Mouse (Mus musculus) liver, embryonic 14.5 days (tissue): ENCODE measurements around the gene Hoxa2. TPM values are rescaled to one million over a fixed set of nuclear protein-coding genes. Genes with fewer than 3 reads are reported as not detected.

Experiments
- ATAC-seq: fragments of 200-750 bp; cut with Nextera tagmentation; 2 replicates; pipeline ENCODE4 v1.8.0; 2017; ENCODE audit warnings: moderate number of reproducible peaks, mild to moderate bottlenecking, moderate library complexity; ENCODE audit not compliant: insufficient read depth
- DNase-seq, 3 experiments: peaks; one replicate each; pipeline ENCODE4 v3.0.0-alpha.2; 2012 to 2013; ENCODE audit warnings: low read depth in 3 of 3, low spot score in 3 of 3
- H3K27ac ChIP-seq: fragments of 300-500 bp; sonication (generic); 2 replicates; pipeline ENCODE4 v1.5.1; 2014; ENCODE audit warnings: moderate library complexity, mild to moderate bottlenecking, control low read depth, inconsistent platforms
- H3K27me3 ChIP-seq: fragments of 300-500 bp; sonication (generic); 2 replicates; pipeline ENCODE4 v1.6.1; 2014; ENCODE audit warnings: mild to moderate bottlenecking, low read length, moderate library complexity; ENCODE audit not compliant: control insufficient read depth, insufficient read depth
- H3K36me3 ChIP-seq: fragments of 300-500 bp; sonication (generic); replicated peaks from 2 replicates; pipeline ENCODE4 v1.6.1; 2014; ENCODE audit warnings: low read depth; ENCODE audit not compliant: control insufficient read depth, insufficient read depth
- H3K4me1 ChIP-seq, 2 experiments: fragments of 200-500 bp in 1 of 2; fragments of 300-500 bp in 1 of 2; sonication (generic) in 1 of 2; replicated peaks; 2 replicates each; pipeline ENCODE4 v1.6.1; 2012 to 2014; ENCODE audit warnings: antibody characterized with exemption in 1 of 2, inconsistent platforms in 1 of 2, low read length in 1 of 2; ENCODE audit not compliant: control insufficient read depth in 2 of 2, insufficient read depth in 2 of 2
- H3K4me2 ChIP-seq: fragments of 300-500 bp; sonication (generic); 2 replicates; pipeline ENCODE4 v1.6.1; 2014; ENCODE audit warnings: low read depth, mild to moderate bottlenecking, control low read depth, moderate library complexity
- H3K4me3 ChIP-seq, 2 experiments: fragments of 200-500 bp in 1 of 2; fragments of 300-500 bp in 1 of 2; sonication (generic) in 1 of 2; 2 replicates each; pipeline ENCODE4 v1.5.1; 2012 to 2014; ENCODE audit warnings: low read depth in 2 of 2, low read length in 2 of 2, mild to moderate bottlenecking in 2 of 2, control low read depth in 1 of 2, inconsistent platforms in 1 of 2, moderate library complexity in 1 of 2; ENCODE audit not compliant: insufficient read depth in 1 of 2
- H3K9ac ChIP-seq: fragments of 300-500 bp; sonication (generic); replicated peaks from 2 replicates; pipeline ENCODE4 v1.6.1; 2014; ENCODE audit warnings: mild to moderate bottlenecking, control low read depth, moderate library complexity
- H3K9me3 ChIP-seq: fragments of 300-500 bp; sonication (generic); 2 replicates; pipeline ENCODE4 v1.6.1; 2016; ENCODE audit warnings: low read length, mixed read lengths; ENCODE audit not compliant: control insufficient read depth
- CTCF ChIP-seq: IDR thresholded peaks from 2 replicates; pipeline ENCODE4 v1.5.1; 2016; ENCODE audit warnings: antibody characterized with exemption, low read depth, control low read depth
- EP300 ChIP-seq: IDR thresholded peaks from 2 replicates; pipeline ENCODE4 v1.6.1; 2016; ENCODE audit warnings: antibody characterized with exemption, low read depth
- WGBS: fragments of 180-500 bp; shearing (Covaris S2); extraction: QIAGEN DNeasy Blood & Tissue Kit; methylation state at CpG from one replicate; pipeline ENCODE4 v1.1.7; 2014; ENCODE audit not compliant: insufficient replicate concordance; 5-methylcytosine and 5-hydroxymethylcytosine counted together
- polyA plus RNA-seq, 2 experiments: library from polyadenylated mRNA; depleted of rRNA in 1 of 2; stranded (reverse) in 1 of 2; unstranded in 1 of 2; fragments of >200 nt; fragmentation: Nextera tagmentation in 1 of 2; extraction: Ambion mirVana in 1 of 2; gene quantifications; 2 replicates each; pipeline versions ENCODE4 v1.2.1 to v1.2.3; 2012 to 2014

Gene Hoxa2
- polyA plus RNA-seq, 2 experiments, result 0.14 to 0.26 TPM

GRCm38 (mm10) chr6:52137841-52138535 lies 26.6 kb downstream of the Hoxa2 start:
- no peaks in the 10 kb centered on the region for H3K4me1 ChIP-seq
- H3K27me3 ChIP-seq, result no peaks in the 10 kb centered on the region; the same call in 1 of the 2 replicates
- H3K36me3 ChIP-seq, result no peaks in the 10 kb centered on the region
- no peak overlapping the region for H3K9ac ChIP-seq
- no peak for TF ChIP-seq EP300
- no peak for TF ChIP-seq CTCF
- no peak for ATAC-seq
- no peaks in the 10 kb centered on the region for H3K9me3 ChIP-seq
- H3K27ac ChIP-seq, result no peak overlapping the region
- no peak for DNase-seq
- H3K4me3 ChIP-seq, result no peak overlapping the region
- 63% methylated on average over 9 of the region's 9 CpGs for WGBS
- no peak overlapping the region for H3K4me2 ChIP-seq

- H3K4me2 ChIP-seq, result no peak overlapping the region
- no peak overlapping the region for H3K27ac ChIP-seq
- WGBS, result 58% methylated on average over 4 of the region's 4 CpGs
- no peaks in the 10 kb centered on the region for H3K9me3 ChIP-seq
- no peaks in the 10 kb centered on the region for H3K4me1 ChIP-seq
- H3K4me3 ChIP-seq, result no peak overlapping the region
- H3K27me3 ChIP-seq, result no peaks in the 10 kb centered on the region
- no peak for ATAC-seq
- no peak for DNase-seq
- H3K36me3 ChIP-seq, result no peaks in the 10 kb centered on the region
- no peak for TF ChIP-seq CTCF
- no peak for TF ChIP-seq EP300
- no peak overlapping the region for H3K9ac ChIP-seq
These were observed 41.0 kb downstream of the Hoxa2 start for GRCm38 (mm10) chr6:52123673-52124072.

- H3K4me3 ChIP-seq, result no peak overlapping the region
- no peak for DNase-seq
- no peaks in the 10 kb centered on the region for H3K27me3 ChIP-seq
- H3K9ac ChIP-seq, result no peak overlapping the region
- H3K27ac ChIP-seq, result no peak overlapping the region
- H3K4me2 ChIP-seq, result no peak overlapping the region
- no peaks in the 10 kb centered on the region for H3K36me3 ChIP-seq
- no peak for TF ChIP-seq CTCF
- TF ChIP-seq EP300, result no peak
- 31% methylated on average over 3 of the region's 3 CpGs for WGBS
- ATAC-seq, result no peak
- H3K9me3 ChIP-seq, result no peaks in the 10 kb centered on the region
- H3K4me1 ChIP-seq, result no peaks in the 10 kb centered on the region
These were observed 43.5 kb downstream of the Hoxa2 start for GRCm38 (mm10) chr6:52121173-52121572.

- 32% methylated on average over 6 of the region's 6 CpGs for WGBS
- Histone ChIP-seq H3K36me3 (no peaks in the 10 kb centered on the region), H3K27ac (no peak overlapping the region), H3K27me3 (no peaks in the 10 kb centered on the region), H3K9ac (no peak overlapping the region), H3K4me2 (no peak overlapping the region), H3K4me1 (no peaks in the 10 kb centered on the region), H3K4me3 (no peak overlapping the region), H3K9me3 (no peaks in the 10 kb centered on the region)
- DNase-seq (no peak), ATAC-seq (no peak)
- no peak for TF ChIP-seq CTCF
- no peak for TF ChIP-seq EP300
These were observed 45.6 kb downstream of the Hoxa2 start for GRCm38 (mm10) chr6:52118903-52119635.

GRCm38 (mm10) chr6:52115899-52116298 lies 48.7 kb downstream of the Hoxa2 start:
- no peak for ATAC-seq
- Histone ChIP-seq H3K4me1 (no peaks in the 10 kb centered on the region), H3K27ac (no peak overlapping the region)

More at GRCm38 (mm10) chr6:52115899-52116298, 48.7 kb downstream of the Hoxa2 start:
- TF ChIP-seq CTCF (no peak), EP300 (no peak)
- Histone ChIP-seq H3K4me3 (no peak overlapping the region), H3K4me2 (no peak overlapping the region), H3K27me3 (no peaks in the 10 kb centered on the region), H3K9ac (no peak overlapping the region), H3K36me3 (no peaks in the 10 kb centered on the region), H3K9me3 (no peaks in the 10 kb centered on the region)
- WGBS, result 22% methylated on average over 5 of the region's 5 CpGs
- DNase-seq, result no peak

Other genes starting within 250 kb of the Hoxa2 start
- gene Skap2, start 152.3 kb downstream of the Hoxa2 start, polyA plus RNA-seq (2012; rRNA removed), result 5.4 and 10.1 TPM in 2 replicates
- gene Skap2, start 152.3 kb downstream of the Hoxa2 start, polyA plus RNA-seq (2014; fragmentation: Nextera tagmentation; extraction: Ambion mirVana), result 18.4 and 19.4 TPM in 2 replicates
- 0.21 and 0.33 TPM in 2 replicates for gene Hoxa1, start 6.5 kb downstream of the Hoxa2 start, polyA plus RNA-seq (2012; rRNA removed)
- gene Hoxa1, start 6.5 kb downstream of the Hoxa2 start, polyA plus RNA-seq (2014; fragmentation: Nextera tagmentation; extraction: Ambion mirVana), result 0.40 and 0.47 TPM in 2 replicates
- 0.03 and 0.04 TPM in 2 replicates for gene 5730596B20Rik, start 12.7 kb upstream of the Hoxa2 start, polyA plus RNA-seq (2012; rRNA removed)
- 0.03 TPM in 1 of 2 replicates, not detected in the other for gene 5730596B20Rik, start 12.7 kb upstream of the Hoxa2 start, polyA plus RNA-seq (2014; fragmentation: Nextera tagmentation; extraction: Ambion mirVana)
- 0.25 and 0.26 TPM in 2 replicates for gene Hoxa4, start 26.9 kb upstream of the Hoxa2 start, polyA plus RNA-seq (2012; rRNA removed)
- gene Hoxa4, start 26.9 kb upstream of the Hoxa2 start, polyA plus RNA-seq (2014; fragmentation: Nextera tagmentation; extraction: Ambion mirVana), result 0.09 and 0.14 TPM in 2 replicates
- gene Hoxa5, start 39.8 kb upstream of the Hoxa2 start, polyA plus RNA-seq (2012; rRNA removed), result 0.52 and 0.97 TPM in 2 replicates
- gene Hoxa5, start 39.8 kb upstream of the Hoxa2 start, polyA plus RNA-seq (2014; fragmentation: Nextera tagmentation; extraction: Ambion mirVana), result 0.16 and 0.43 TPM in 2 replicates
- gene Hoxa6, start 43.9 kb upstream of the Hoxa2 start, polyA plus RNA-seq (2012; rRNA removed), result not detected in 2 replicates
- not detected in 2 replicates for gene Hoxa6, start 43.9 kb upstream of the Hoxa2 start, polyA plus RNA-seq (2014; fragmentation: Nextera tagmentation; extraction: Ambion mirVana)
- 0.37 and 0.43 TPM in 2 replicates for gene Hoxa3, start 48.5 kb upstream of the Hoxa2 start, polyA plus RNA-seq (2012; rRNA removed)
- 0.13 and 0.38 TPM in 2 replicates for gene Hoxa3, start 48.5 kb upstream of the Hoxa2 start, polyA plus RNA-seq (2014; fragmentation: Nextera tagmentation; extraction: Ambion mirVana)
- gene Gm28308, start 48.5 kb upstream of the Hoxa2 start, polyA plus RNA-seq (2012; rRNA removed), result not detected in 2 replicates
- not detected in 2 replicates for gene Gm28308, start 48.5 kb upstream of the Hoxa2 start, polyA plus RNA-seq (2014; fragmentation: Nextera tagmentation; extraction: Ambion mirVana)
- 0.18 and 0.26 TPM in 2 replicates for gene Hoxa7, start 57.0 kb upstream of the Hoxa2 start, polyA plus RNA-seq (2012; rRNA removed)
- 0.18 and 0.23 TPM in 2 replicates for gene Hoxa7, start 57.0 kb upstream of the Hoxa2 start, polyA plus RNA-seq (2014; fragmentation: Nextera tagmentation; extraction: Ambion mirVana)
- gene Hoxa9, start 66.3 kb upstream of the Hoxa2 start, polyA plus RNA-seq (2012; rRNA removed), result 0.58 and 0.76 TPM in 2 replicates
- 0.28 and 0.43 TPM in 2 replicates for gene Hoxa9, start 66.3 kb upstream of the Hoxa2 start, polyA plus RNA-seq (2014; fragmentation: Nextera tagmentation; extraction: Ambion mirVana)
- 0.04 and 0.19 TPM in 2 replicates for gene Hoxa10, start 76.0 kb upstream of the Hoxa2 start, polyA plus RNA-seq (2012; rRNA removed)
- gene Hoxa10, start 76.0 kb upstream of the Hoxa2 start, polyA plus RNA-seq (2014; fragmentation: Nextera tagmentation; extraction: Ambion mirVana), result 0.14 TPM in 1 of 2 replicates, not detected in the other
- 0.03 TPM in 1 of 2 replicates, not detected in the other for gene Hoxa11, start 81.0 kb upstream of the Hoxa2 start, polyA plus RNA-seq (2012; rRNA removed)
- not detected in 2 replicates for gene Hoxa11, start 81.0 kb upstream of the Hoxa2 start, polyA plus RNA-seq (2014; fragmentation: Nextera tagmentation; extraction: Ambion mirVana)
- gene Hoxa13, start 96.0 kb upstream of the Hoxa2 start, polyA plus RNA-seq (2012; rRNA removed), result 0.02 and 0.09 TPM in 2 replicates
- not detected in 2 replicates for gene Hoxa13, start 96.0 kb upstream of the Hoxa2 start, polyA plus RNA-seq (2014; fragmentation: Nextera tagmentation; extraction: Ambion mirVana)
- gene Evx1, start 148.7 kb upstream of the Hoxa2 start, polyA plus RNA-seq (2012; rRNA removed), result 0.03 TPM in 1 of 2 replicates, not detected in the other
- not detected in 2 replicates for gene Evx1, start 148.7 kb upstream of the Hoxa2 start, polyA plus RNA-seq (2014; fragmentation: Nextera tagmentation; extraction: Ambion mirVana)